Mouse (Mus musculus) spleen, adult 2 months (tissue): ENCODE data around the gene Ly6g5c. TPM values are rescaled to one million over a fixed set of nuclear protein-coding genes. Genes with fewer than 3 reads are reported as not detected.

ENCODE experiments used
- DNase-seq, 2 experiments: peaks; one replicate each; pipeline versions ENCODE4 v3.0.0 to v3.0.0-alpha.2; 2012 to 2021; ENCODE audit warnings: low spot score in 2 of 2, low read depth in 1 of 2
- H3K27ac ChIP-seq: fragments of 200-500 bp; 2 replicates; pipeline ENCODE4 v1.5.1; 2012; ENCODE audit warnings: low read length, inconsistent platforms; ENCODE audit not compliant: insufficient read depth
- H3K27me3 ChIP-seq: fragments of 200-500 bp; 2 replicates; pipeline ENCODE4 v1.6.1; 2012; ENCODE audit warnings: mild to moderate bottlenecking, moderate library complexity, low read length, inconsistent platforms; ENCODE audit not compliant: control insufficient read depth, insufficient read depth
- H3K36me3 ChIP-seq: fragments of 200-500 bp; 2 replicates; pipeline ENCODE4 v1.6.1; 2012; ENCODE audit warnings: mild to moderate bottlenecking, low read length, inconsistent platforms; ENCODE audit not compliant: control insufficient read depth, insufficient read depth
- H3K4me1 ChIP-seq: fragments of 200-500 bp; 2 replicates; pipeline ENCODE4 v1.6.1; 2011; ENCODE audit warnings: inconsistent platforms; ENCODE audit not compliant: control insufficient read depth, insufficient read depth, insufficient read length
- H3K4me3 ChIP-seq: fragments of 200-500 bp; 2 replicates; pipeline ENCODE4 v1.5.1; 2011; ENCODE audit warnings: mild to moderate bottlenecking, inconsistent platforms; ENCODE audit not compliant: insufficient read depth, insufficient read length; ENCODE audit errors: extremely low read depth
- CTCF ChIP-seq: fragments of 200-500 bp; IDR thresholded peaks from 2 replicates; pipeline ENCODE4 v1.5.1; 2011; ENCODE audit warnings: mild to moderate bottlenecking, inconsistent platforms; ENCODE audit not compliant: insufficient read depth, insufficient read length, insufficient replicate concordance; ENCODE audit errors: extremely low read depth
- POLR2A ChIP-seq: fragments of 200-500 bp; IDR thresholded peaks from 2 replicates; pipeline ENCODE4 v1.6.1; 2011; ENCODE audit warnings: low read depth, low read length, inconsistent platforms
- WGBS: fragments of 180-500 bp; shearing (Covaris S2); methylation state at CpG from one replicate; pipeline ENCODE4 v1.1.7; 2018; 5-methylcytosine and 5-hydroxymethylcytosine counted together
- polyA plus RNA-seq: library from polyadenylated mRNA; depleted of rRNA; stranded (reverse); fragments of >200 nt; gene quantifications from 2 replicates; pipeline ENCODE4 v1.2.3, GENCODE M21; 2012; rRNA removed

Gene Ly6g5c
- polyA plus RNA-seq = not detected in 2 replicates

DNA sequence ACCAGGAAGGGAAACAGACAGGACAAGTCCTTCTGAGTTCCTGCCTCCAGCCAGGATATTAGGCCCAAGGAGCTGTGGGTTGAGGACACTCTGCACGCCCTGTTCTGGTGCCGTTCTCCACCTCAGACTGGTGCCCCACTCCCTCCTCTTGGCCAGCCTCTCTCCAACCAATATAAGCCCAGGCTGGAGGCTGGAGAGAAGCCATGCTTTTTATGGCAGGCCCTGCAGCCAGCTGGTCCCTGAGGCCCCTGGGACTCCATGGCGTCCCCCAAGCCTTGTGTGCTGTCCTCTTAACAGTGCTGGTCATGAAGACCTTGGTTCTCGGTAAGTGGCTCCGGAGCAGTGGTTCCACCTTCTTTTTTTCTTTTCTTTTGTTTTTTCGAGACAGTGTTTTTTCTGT, at the start of gene Ly6g5c:
Ly6g5c (plus strand) TSS at position 183 of the 400 bp plus-strand sequence.
- no peak within 1 kb of the TSS for H3K4me3 ChIP-seq
- H3K27me3 ChIP-seq = no peaks in the 10 kb centered on the region
- 88% methylated on average over 6 of the region's 6 CpGs for WGBS
- TF ChIP-seq CTCF = no peak
- TF ChIP-seq POLR2A = no peak
- no peak within 1 kb of the TSS for H3K27ac ChIP-seq
- no peaks in the 10 kb centered on the region; the same call in 1 of the 2 replicates for H3K36me3 ChIP-seq
- DNase-seq = no peak
- H3K4me1 ChIP-seq = no peaks in the 10 kb centered on the region

DNA sequence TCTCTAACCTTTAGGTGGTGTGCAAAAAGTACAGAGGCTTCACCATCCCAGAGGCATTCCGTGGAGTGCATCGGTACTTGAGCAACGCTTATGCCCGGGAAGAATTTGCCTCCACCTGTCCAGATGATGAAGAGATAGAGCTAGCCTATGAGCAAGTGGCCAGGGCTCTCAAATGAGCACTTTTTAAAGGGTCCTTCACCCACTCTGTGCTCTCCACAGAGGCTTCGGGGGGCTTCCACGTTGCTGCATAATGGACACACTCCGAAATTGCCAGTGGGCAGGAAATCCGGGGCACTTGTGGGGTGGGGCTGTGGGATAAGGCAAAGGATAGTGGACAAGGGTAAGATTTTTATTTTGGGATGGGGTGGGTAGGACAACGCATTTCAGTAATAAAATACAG, 49.8 kb upstream of the Ly6g5c start:
- Histone ChIP-seq H3K4me3 (no peak overlapping the region), H3K27ac (no peak overlapping the region), H3K27me3 (no peaks in the 10 kb centered on the region), H3K4me1 (peaks cover 7% of the 10 kb centered on the region; the same call in 1 of the 2 replicates), H3K36me3 (peaks cover 26% of the 10 kb centered on the region)
- DNase-seq = no peak
- TF ChIP-seq POLR2A (no peak), CTCF (no peak)
- 81% methylated on average over 9 of the region's 9 CpGs for WGBS

DNA sequence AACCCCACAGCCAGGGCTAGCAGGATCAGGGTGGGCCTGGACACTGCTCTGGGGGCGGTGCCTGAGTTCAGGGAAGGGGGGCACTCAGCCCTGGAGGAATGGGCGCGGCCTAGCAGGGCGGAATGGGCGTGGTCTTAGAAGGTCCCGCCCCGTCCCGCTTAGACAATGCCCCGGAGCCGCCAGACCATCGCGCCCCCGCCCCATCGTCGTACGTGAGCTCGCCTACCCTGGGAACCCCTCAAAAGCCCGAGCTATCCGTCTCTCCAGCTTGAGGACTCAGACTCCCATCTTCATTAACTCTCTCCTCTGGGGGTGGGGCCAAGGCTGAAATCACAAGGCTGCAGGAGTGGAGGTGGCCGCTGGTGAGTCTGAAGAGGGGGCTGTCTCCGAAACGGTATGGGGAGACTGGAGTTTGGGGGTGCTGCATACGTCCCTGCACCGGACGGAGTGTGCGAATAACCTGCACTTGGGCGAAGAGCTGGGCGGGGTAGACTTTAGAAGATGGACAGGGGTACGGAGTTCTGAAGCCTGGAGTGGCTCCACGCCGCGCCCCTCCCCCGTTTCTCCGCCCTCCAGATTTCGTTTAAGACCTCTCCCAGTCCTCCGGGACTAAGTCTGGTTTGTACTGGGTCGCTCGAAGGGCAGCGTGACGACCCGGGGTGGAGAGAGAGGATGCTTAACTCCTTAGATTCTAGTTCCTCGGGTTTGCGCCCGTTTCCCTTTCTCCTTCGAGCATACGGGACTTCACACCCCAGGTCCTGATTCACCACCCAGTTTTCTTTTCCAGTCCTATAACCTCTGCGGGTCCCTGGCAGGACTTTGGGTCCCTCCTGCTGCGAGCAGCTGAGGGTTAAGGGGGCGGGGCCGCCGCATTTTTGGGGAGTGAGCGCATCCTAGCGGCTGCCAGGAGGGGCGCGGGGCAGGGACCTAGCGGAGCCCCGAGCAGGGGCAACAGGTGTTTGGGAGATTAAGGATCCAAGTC, 48.9 kb upstream of the Ly6g5c start, which contains the start of gene Ddah2:
Ddah2 (plus strand) TSS at position 125 of the 982 bp plus-strand sequence.
- peak; percentile 49 to 83 for DNase-seq
- 1% methylated on average over 57 of the region's 57 CpGs for WGBS
- Histone ChIP-seq H3K4me1 (peaks cover 7% of the 10 kb centered on the region; the same call in 1 of the 2 replicates), H3K36me3 (peaks cover 19% of the 10 kb centered on the region), H3K27ac (peak within 1 kb of the TSS; percentile 38), H3K27me3 (no peaks in the 10 kb centered on the region), H3K4me3 (peak within 1 kb of the TSS; percentile 58)
- TF ChIP-seq POLR2A (no peak), CTCF (peak; percentile 92)

DNA sequence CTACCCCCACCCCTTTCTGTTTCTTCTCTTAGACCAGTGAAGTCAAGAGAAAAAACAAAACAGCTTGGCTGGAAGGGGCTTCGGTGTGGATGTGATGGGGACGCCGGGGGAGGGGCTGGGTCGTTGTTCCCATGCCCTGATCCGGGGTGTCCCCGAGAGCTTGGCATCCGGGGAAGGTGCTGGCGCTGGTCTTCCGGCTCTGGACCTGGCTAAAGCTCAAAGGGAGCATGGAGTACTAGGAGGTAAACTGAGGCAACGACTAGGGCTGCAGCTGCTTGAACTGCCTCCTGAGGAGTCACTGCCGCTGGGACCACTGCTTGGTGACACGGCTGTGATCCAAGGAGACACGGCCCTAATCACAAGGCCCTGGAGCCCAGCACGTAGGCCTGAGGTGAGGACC, 48.0 kb upstream of the Ly6g5c start:
- H3K4me3 ChIP-seq = 0 out of 2 replicates have a peak overlapping the region, but pooled peaks have one; percentile 58
- no peak overlapping the region for H3K27ac ChIP-seq
- no peaks in the 10 kb centered on the region for H3K27me3 ChIP-seq
- WGBS = 60% methylated on average over 14 of the region's 14 CpGs
- no peak for TF ChIP-seq POLR2A
- TF ChIP-seq CTCF = no peak
- no peak for DNase-seq
- peaks cover 11% of the 10 kb centered on the region for H3K4me1 ChIP-seq
- peaks cover 15% of the 10 kb centered on the region for H3K36me3 ChIP-seq

GRCm38 (mm10) chr17:35060737-35061297, 47.3 kb upstream of the Ly6g5c start:
- Histone ChIP-seq H3K36me3 (peaks cover 9% of the 10 kb centered on the region), H3K4me1 (peaks cover 15% of the 10 kb centered on the region), H3K27me3 (no peaks in the 10 kb centered on the region), H3K27ac (no peak overlapping the region), H3K4me3 (no peak overlapping the region)
- TF ChIP-seq POLR2A (no peak), CTCF (no peak)
- 87% methylated on average over 22 of the region's 22 CpGs for WGBS
- DNase-seq = no peak

DNA sequence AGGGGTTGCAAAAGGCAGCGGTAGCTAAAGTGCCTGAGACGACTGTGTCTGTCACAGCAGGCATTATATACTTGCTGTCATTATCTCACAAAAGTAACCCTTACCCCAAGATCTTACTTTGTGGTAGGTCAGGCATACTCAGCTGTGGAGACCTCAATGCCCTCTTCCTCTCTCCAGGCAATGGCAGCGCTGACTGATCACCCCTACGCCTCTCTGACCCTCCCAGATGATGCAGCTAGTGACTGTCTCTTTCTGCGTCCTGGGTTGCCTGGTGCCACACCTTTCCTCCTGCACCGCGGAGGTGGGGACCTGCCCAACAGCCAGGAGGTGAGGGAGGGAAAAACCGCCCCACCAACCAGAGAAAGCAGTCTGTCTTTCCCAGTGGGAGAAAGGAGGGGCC, 46.8 kb upstream of the Ly6g5c start:
- WGBS = 89% methylated on average over 8 of the region's 8 CpGs
- no peaks in the 10 kb centered on the region for H3K27me3 ChIP-seq

More for the DNA sequence above, 46.8 kb upstream of the Ly6g5c start:
- peaks cover 15% of the 10 kb centered on the region for H3K4me1 ChIP-seq
- no peak for DNase-seq
- no peak overlapping the region for H3K27ac ChIP-seq
- no peak overlapping the region for H3K4me3 ChIP-seq
- TF ChIP-seq POLR2A = no peak
- TF ChIP-seq CTCF = no peak
- peaks cover 6% of the 10 kb centered on the region for H3K36me3 ChIP-seq
